Mouse (Mus musculus): Measurements from ENCODE around the gene Pik3r2. TPM values are rescaled to one million over a fixed set of nuclear protein-coding genes. Genes with fewer than 3 reads are reported as not detected.

Gene Pik3r2
- polyA plus RNA-seq (2012; rRNA removed): 152 and 224 TPM in 2 replicates

DNA sequence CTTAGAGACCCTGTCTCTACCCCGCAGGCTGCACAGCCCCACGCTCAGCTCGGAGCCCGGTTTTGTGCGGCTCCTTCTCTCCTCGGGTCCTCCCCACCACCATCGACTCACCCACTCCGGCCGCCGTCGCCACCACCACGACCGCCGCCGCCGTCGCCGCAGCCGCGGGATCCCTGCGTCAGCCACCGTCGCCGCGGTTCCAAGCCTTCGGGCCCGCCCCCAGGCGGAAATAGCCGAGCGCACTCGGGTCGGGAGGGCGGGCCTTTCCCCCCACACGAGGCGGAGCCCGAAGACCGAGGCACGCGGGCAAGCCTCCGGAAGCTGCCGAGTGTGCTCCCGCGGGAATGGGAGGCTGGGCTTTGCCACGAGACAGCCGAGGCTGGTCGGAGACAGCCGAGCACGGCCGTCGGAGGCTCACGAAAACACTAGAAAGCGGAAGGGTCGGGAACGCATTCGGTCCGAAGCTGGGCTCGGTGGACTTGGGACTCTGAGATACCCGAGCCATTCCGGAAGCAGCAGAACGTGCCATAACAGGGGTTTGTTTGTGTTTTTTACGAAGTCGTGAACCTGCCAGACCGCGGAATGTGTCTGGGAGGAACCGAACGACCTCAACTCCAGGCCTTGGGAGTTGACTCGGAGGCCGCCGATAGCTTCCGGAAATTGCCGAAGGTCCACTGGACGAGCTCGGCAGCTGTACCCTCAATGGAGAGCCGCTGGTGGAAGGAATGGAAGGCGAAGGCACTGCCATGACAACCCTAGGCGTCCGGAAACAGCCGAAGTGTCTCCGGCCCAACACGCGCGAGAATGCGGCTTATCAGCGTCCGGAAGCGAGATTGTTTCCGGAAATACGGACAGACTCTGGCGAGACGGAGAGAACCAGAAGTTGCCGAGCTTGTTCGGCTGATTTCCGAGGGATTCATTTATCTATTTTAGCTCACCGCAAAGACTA is at the start of gene Pik3r2:
Pik3r2 (minus strand) TSS at position 218 of the 949 bp plus-strand sequence.

GRCm38 (mm10) chr8:70808239-70808638 is 31.7 kb upstream of the Pik3r2 start, which contains the start of gene Il12rb1:
Il12rb1 (plus strand) TSS chr8:70808449.

GRCm38 (mm10) chr8:70804481-70805206 is 28.1 kb upstream of the Pik3r2 start, which contains the start of gene Mast3:
Mast3 (minus strand) TSS chr8:70805054.

GRCm38 (mm10) chr8:70760775-70761406 is 15.6 kb downstream of the Pik3r2 start, which contains the start of gene Mpv17l2:
Mpv17l2 (minus strand) TSS chr8:70760946.

DNA sequence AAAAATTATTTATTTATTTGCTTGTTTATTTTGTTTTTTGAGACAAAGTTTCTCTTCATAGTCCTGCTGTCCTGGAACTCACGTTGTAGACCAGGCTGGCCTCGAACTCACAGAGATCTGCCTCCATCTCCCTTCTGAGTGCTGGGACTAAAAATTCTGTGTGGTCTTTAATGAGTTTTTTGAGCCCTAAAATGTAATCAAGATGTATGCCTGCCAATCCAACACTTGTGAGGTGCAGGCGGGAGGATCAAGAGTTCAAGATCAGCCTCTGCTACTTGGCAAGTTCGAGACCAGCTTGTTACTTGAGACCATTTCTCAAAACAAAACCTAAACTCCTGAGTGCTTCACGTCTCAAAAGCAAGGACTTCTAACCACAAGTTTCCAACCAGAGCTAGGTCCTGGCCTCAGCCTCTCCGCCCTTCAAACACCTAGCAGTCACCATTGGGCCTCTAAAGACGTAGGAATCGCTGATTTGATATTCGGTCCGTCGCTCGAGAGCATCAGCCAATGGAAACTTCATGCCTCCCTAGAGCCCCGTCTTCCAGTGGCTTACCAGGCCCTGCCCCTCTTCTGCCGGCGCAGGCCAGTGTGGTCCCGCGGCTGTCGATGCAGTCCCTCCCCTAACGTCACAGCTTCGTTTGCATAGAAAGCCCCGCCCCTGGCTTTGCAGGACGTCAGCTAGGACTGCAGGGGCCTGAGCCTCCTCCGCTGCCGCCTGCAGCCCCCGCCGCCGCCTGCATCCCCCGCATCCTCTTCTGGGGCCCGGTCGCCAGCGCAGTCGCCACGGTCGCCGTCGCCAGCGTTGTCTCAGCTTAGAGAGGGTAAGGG is 22.3 kb downstream of the Pik3r2 start, which contains the start of gene Rab3a:
Rab3a (plus strand) TSS at position 637 of the 828 bp plus-strand sequence.

GRCm38 (mm10) chr8:70723486-70724210 is 52.9 kb downstream of the Pik3r2 start, which contains the start of gene Pde4c:
Pde4c (plus strand) TSS chr8:70723720.

GRCm38 (mm10) chr8:70718297-70718696 is 58.2 kb downstream of the Pik3r2 start, which contains the start of gene Gm3336:
Gm3336 (plus strand) TSS chr8:70718543.

Other genes with a start within 250 kb of the Pik3r2 start
- 182 and 242 TPM in 2 replicates for gene Fkbp8, start 249.0 kb downstream of the Pik3r2 start, polyA plus RNA-seq (2012; rRNA removed)
- 39.8 and 46.2 TPM in 2 replicates for gene Kxd1, start 248.8 kb downstream of the Pik3r2 start, polyA plus RNA-seq (2012; rRNA removed)
- gene Ell, start 237.3 kb downstream of the Pik3r2 start, polyA plus RNA-seq (2012; rRNA removed): 18.0 and 18.3 TPM in 2 replicates
- 48.7 and 85.8 TPM in 2 replicates for gene Isyna1, start 182.3 kb downstream of the Pik3r2 start, polyA plus RNA-seq (2012; rRNA removed)
- 157 and 297 TPM in 2 replicates for gene Ssbp4, start 167.8 kb downstream of the Pik3r2 start, polyA plus RNA-seq (2012; rRNA removed)
- 2.1 and 5.5 TPM in 2 replicates for gene Lrrc25, start 160.6 kb downstream of the Pik3r2 start, polyA plus RNA-seq (2012; rRNA removed)
- gene Gdf15, start 144.3 kb downstream of the Pik3r2 start, polyA plus RNA-seq (2012; rRNA removed): 1.5 and 4.3 TPM in 2 replicates
- gene Pgpep1, start 116.3 kb downstream of the Pik3r2 start, polyA plus RNA-seq (2012; rRNA removed): 6.0 and 8.1 TPM in 2 replicates
- gene Lsm4, start 103.5 kb downstream of the Pik3r2 start, polyA plus RNA-seq (2012; rRNA removed): 43.4 and 55.5 TPM in 2 replicates
- 305 and 826 TPM in 2 replicates for gene Jund, start 77.8 kb downstream of the Pik3r2 start, polyA plus RNA-seq (2012; rRNA removed)
- 0.01 and 0.06 TPM in 2 replicates for gene Iqcn, start 73.3 kb downstream of the Pik3r2 start, polyA plus RNA-seq (2012; rRNA removed)
- 78.8 and 98.8 TPM in 2 replicates for gene Gm3336, start 58.2 kb downstream of the Pik3r2 start, polyA plus RNA-seq (2012; rRNA removed)
- gene Pde4c, start 53.0 kb downstream of the Pik3r2 start, polyA plus RNA-seq (2012; rRNA removed): 4.4 and 8.1 TPM in 2 replicates
- gene Rab3a, start 22.0 kb downstream of the Pik3r2 start, polyA plus RNA-seq (2012; rRNA removed): 26.6 and 31.2 TPM in 2 replicates
- 90.0 and 283 TPM in 2 replicates for gene Mpv17l2, start 15.8 kb downstream of the Pik3r2 start, polyA plus RNA-seq (2012; rRNA removed)
- gene Mast3, start 28.3 kb upstream of the Pik3r2 start, polyA plus RNA-seq (2012; rRNA removed): 40.6 and 40.8 TPM in 2 replicates
- gene Il12rb1, start 31.7 kb upstream of the Pik3r2 start, polyA plus RNA-seq (2012; rRNA removed): 0.27 and 0.49 TPM in 2 replicates
- gene Arrdc2, start 63.0 kb upstream of the Pik3r2 start, polyA plus RNA-seq (2012; rRNA removed): 34.5 and 41.1 TPM in 2 replicates
- gene Kcnn1, start 86.5 kb upstream of the Pik3r2 start, polyA plus RNA-seq (2012; rRNA removed): 2.6 and 3.1 TPM in 2 replicates
- gene Ccdc124, start 97.2 kb upstream of the Pik3r2 start, polyA plus RNA-seq (2012; rRNA removed): 38.7 and 55.7 TPM in 2 replicates
- gene Slc5a5, start 116.0 kb upstream of the Pik3r2 start, polyA plus RNA-seq (2012; rRNA removed): 165 and 247 TPM in 2 replicates
- gene Rpl18a, start 120.7 kb upstream of the Pik3r2 start, polyA plus RNA-seq (2012; rRNA removed): 3,410 and 3,519 TPM in 2 replicates
- 19.5 and 26.4 TPM in 2 replicates for gene Map1s, start 129.2 kb upstream of the Pik3r2 start, polyA plus RNA-seq (2012; rRNA removed)

Data from stomach, adult 2 months (tissue).